Mouse (Mus musculus) R1 (cell line): ENCODE measurements around the gene Dgki.
A peak's percentile ranks its signal among the peaks of the same experiment; 100 is the strongest.

Experiments used
- DNase-seq: peaks from one replicate; pipeline ENCODE4 v3.0.0-alpha.2; 2018; ENCODE audit warnings: low read depth, low spot score

Dgki gene

DNA sequence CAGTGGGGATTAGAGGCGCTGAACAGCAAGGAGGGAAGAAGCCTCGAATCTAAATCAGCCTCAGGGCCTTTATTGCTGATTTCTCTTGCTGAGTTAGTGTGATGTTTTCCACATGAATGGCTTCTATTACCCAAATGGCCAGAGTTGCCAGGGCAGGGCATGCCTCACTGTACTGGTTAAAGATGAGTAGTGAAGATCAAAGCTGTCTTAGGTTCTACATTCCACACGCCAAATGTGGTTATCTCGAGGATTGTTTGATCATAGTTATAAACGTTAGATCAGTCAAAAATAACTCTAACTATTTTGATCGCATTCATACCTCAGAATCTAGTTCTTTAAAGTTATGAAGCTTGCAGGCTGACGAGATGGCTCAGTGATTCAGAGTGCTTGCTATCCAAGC, 59.8 kb downstream of the Dgki start:
- DNase-seq, result no peak

DNA sequence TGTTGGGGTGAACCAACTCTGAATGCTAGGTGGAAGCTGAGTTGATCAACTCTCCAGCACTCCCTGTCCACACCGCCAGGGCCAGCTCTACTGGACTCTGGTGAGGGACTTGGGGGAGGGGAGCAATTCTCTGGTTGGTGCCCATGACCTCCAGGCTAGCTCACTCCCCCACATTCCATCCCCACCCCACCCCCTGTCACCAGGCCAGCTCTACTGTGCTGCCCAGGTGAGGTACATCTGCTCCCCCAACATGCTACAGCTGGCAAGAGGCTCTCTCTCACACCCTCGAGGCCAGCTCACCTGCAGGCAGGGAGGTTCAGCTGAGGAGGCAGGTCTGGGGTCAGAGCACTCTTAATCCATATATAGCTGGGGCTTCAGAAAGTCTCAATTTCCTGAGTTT, 63.1 kb downstream of the Dgki start:
- DNase-seq, result no peak

DNA sequence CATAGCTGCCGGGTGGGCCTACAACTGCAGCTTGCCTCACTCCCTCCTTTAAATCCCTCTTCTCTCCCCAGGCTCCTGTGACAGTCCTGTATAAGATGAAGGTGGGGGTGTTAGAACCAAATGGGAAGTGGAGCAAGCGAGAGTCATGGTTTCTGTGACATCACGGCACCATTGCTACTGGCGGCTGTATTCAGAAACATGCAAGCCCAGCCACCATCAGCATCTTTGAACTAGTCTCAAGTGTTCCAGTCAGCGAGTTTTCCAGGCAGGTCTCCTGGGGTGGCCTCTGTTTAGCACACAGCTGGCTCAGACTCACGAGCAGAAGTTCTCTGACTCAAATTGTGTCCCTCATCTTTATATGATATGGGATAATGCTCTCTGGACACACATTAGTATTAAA, 68.8 kb downstream of the Dgki start:
- no peak for DNase-seq

DNA sequence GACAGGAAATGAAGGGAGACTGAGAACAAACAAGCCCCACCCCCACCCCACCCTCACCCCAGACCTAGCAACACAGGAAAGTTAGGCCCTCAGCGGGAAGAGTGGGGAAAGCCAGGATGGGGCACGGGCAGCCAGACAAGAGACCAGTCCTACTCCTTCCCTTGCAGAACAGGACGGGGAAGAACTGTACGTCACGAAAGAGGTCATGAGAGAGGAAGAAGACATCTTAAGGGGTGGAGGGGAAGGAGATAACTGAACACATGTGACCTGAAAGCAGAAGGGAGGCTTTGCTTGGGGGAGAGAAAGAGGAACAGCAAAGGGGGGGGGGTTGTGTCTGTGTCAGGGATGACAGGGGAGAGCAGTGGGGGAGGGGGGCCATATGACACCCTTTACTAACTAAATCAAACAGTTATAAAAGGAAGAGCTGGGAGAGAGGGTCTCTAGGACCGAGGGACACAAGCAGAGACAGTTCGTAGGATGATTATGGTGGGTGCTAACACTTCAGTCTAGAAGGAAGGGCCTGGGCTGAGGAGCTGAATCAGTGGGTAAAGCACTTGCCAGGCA, 77.0 kb downstream of the Dgki start:
- DNase-seq, result no peak

DNA sequence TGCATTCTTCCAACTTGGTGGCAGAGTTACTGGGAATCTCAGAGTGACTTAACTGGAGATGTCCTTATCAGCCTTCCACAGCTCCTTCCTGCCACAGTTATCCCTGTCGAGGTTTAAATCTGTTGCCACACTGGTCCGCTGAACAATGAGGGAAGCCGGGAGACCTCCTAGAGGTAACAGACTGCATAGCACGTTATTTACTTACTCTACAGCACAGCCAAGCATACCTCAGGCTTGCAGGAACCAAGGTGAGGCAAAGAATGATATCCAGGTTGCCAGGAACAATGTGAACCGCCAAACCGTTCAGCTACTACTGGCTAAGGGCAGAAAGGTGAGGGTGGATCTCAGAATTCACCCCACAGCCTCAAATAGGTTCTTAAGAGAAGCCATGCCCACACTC, 78.0 kb downstream of the Dgki start:
- peak; percentile 57 for DNase-seq

DNA sequence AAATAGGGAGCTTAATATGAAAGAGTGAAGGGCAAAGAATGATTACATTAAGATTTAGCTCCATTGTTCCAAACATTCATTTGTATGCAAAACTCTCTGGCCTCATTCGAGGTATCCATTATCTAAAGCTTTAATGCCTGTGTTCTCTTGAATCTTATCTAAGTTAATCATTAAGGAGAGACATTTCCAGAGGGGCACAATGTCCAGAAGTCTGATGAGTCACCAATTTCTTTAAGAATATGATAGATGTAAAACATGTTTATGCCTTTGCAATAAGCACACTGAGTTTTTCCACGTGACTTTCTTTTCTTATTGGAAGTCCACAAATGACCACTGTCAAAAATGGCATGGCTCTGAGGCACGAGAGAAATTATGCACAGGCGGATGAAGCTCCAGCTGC, 80.9 kb downstream of the Dgki start:
- no peak for DNase-seq

DNA sequence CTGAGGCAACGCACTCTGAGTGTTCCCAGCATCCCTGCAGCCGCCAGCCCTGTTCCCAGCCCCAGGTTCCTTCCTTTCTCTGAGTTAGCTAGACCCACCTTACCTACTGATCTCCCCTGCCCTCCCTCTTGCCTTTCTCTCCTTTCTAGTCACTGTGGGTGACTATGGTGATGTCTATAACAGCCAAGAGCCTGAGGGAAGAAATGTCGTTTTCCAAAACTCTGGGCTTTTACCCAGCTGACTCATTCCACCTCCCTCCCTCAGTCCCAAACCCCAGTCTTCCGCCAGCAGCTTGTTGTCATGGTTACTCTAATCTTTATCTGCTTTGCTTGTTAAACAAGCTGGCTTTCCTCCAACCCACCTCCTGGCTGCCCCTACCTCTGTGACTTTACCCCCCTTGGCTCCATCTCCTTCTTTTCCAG, 83.6 kb downstream of the Dgki start:
- peak; percentile 70 for DNase-seq

DNA sequence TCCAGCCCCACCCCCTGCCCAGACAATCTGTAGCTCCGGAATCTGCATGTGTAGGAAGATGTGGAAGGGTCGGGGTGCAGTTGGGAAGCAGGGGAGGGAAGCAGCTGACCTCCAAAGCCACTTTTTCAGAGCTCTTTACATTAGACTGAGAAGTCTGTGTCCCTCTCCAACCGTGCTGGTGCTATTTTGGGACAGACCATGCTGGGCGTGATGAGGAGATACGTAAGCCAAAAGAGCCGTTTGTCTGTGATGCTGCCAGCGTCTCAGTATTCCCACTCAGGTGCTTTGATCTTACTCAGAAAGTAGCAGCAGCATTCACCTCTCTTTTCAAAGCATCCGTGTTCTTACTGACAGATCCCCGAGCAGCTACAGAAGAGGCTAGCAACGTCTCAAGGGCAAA, 84.3 kb downstream of the Dgki start:
- peak; percentile 18 for DNase-seq

DNA sequence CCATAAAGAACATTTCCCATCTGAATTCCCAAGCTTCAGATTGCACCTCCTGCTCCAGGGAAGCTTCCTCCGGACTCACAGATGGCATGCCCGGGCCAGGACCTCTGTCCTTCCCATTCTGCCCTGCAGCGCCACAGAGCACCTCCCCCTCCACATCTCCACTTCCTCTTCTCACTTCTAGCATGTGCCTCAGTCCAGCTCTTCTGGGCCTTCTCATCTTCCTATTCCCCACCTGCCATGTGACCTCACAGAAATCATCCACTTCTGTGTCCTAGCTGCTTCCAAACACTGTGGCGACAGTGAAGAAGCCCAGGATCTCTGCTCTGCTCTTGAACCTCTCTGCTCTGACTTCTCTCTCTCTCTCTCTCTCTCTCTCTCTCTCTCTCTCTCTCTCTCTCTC, 87.1 kb downstream of the Dgki start:
- DNase-seq, result peak; percentile 41

DNA sequence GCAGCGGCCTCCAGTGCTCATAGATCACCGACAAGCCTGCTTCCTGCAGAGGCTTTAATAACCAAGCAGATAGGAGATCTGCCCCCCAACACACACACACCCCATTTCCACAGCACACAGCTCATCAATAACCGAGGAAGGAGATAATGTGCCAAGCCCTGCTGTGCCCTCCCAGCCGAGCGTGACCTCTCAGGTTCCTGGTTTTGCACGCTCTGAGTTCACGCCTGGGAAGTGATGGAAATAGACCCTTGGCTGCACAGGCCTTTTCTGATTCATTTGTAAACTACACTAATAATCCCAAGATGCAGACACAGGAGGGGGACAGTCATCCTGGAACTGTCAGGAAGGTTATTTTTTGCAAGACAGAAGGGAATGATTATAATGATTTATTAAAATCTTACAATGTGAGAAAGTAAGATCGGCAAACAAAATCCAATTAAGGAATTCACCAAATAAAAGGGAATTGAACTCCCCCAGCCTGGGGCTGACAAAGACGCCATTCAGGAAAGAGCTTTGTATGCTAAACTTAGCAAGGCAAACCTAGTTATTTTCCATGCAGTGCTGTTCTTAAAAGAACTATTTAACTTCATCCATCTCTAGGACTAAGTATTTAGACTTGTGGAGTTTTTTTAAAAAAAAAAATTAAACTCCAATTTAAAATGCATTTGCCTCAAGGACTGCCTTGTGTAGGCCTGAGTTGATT, 88.3 kb downstream of the Dgki start:
- DNase-seq, result no peak

DNA sequence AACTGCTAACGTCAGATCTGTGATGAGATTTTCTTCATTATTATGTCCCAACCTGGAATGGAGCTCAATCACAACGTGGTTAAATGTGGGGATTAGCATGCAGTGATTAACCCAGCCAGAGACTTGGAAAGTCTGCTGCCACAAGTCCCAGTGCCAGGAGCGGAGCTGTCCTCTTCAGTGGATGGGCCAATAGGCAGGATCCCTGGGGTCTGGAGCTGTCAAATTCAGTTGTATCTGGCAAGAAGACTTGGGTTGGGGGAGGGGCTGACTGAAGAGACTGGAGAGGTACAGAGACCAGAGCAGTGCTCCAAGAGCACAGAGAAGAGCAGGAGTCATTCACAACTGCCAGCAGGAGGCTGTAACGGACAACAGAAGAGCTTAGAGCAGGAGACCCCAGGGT, 97.1 kb downstream of the Dgki start:
- DNase-seq, result no peak

DNA sequence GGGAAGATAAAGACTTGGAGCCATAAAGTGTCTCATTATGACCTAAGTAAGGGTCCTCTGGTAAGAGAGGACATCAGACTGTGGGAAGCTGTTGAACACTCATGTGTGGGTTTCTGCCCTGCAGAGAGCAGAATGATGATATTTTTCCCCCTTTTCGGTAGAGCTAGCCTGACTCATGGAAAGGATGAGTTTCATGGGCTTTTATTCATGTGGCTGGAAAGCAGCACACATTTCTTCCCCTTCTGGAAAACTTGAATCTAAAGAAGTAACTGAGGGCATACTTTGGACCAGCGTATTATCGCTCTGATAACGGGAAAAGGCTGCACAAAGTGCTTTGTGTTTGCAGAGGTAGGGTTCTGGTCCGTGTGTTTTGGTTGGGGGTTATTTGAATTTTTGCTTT, 99.1 kb downstream of the Dgki start:
- no peak for DNase-seq

DNA sequence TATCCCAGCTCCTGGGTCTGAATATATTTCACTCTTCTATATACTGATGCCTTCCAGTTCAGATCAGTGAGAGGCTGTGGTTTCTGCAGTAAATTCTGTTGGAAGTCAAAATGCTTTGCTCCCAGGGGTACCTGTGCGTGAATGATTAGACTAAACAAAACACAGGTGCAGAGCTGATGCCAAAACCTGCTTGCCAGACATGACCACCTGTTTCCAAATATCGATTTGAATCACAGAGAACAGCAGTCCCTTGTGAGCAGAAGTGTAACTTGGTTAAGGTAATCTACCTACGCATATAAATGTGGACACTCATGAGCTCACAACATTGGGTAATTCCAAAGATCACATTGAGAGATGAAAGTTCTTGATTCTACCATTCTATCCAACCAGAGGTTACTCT, 100.5 kb downstream of the Dgki start:
- DNase-seq, result no peak

DNA sequence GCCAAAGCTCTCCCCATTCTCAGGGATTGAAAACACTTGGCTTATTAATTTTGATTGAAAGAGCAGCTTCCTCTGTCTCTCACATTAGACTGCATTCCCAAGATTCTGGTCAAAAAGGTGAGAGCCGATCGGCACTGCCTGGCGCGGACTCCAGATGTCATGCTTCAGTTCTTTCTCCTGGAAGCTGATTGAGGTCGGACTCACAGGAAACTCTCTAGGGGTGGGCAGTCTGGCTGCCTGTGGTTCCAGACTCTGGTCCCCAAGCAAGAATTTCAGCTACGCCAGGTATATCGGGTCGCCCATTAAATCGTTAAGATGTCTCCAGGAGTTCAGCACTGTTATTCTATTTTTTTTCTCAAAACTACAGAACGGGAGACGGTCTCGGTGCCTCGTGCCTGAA, 102.2 kb downstream of the Dgki start:
- DNase-seq, result no peak

DNA sequence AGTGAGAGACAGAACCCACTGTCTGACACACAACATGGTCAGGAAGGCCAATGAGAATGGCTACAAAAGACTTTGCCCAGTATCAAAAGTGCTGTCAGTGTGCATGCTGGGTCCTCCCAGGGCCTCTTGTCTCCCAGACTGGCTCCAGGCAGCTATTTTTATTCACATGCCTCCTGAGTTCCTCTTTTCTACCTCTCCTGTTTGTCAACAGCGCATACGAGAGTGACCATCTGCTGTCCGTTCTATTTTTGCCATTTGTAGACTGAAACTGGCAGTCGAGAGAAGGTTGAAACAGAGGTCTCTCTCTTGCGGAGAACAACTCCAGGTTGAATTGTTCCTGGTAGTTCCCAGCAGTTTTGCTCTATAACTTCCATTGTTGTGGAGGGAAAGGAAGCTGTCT, 103.1 kb downstream of the Dgki start:
- DNase-seq, result no peak

DNA sequence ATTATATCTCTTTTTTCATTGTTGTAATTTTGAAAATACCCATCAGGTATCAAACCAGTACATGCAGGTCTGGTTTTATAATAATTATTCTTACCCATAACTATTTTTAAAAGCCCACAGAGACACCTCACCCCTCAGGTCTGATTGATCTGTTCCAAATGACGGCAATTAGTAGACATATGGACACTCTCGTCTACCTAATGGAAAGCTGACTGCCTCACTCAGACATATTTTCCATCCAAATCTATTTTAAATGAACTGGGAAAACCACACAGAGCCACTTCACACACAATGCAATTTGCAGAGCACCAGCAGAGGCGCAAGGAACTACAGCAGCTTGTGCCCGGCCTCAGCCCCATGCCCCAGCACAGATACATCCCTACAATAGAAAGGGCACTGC, 104.2 kb downstream of the Dgki start:
- no peak for DNase-seq

DNA sequence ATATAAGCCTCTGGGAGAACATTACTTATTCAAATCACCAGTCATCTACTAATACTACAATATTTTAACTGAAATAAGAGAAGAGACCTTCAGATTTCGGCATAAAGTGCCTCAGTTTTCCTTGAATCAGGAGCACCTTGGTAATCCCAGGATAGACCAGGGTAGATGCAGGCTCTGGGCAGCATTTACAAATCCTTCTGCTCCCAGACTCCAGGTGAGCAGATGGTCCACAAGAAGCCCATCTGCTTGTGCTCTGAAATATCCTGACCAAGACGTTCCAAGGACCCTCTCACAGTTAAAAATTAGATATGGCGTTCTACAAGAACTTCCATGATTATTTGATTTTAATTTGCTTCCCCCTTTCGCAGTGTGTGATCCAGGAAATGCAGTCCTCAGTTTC, 118.0 kb downstream of the Dgki start:
- DNase-seq, result no peak

DNA sequence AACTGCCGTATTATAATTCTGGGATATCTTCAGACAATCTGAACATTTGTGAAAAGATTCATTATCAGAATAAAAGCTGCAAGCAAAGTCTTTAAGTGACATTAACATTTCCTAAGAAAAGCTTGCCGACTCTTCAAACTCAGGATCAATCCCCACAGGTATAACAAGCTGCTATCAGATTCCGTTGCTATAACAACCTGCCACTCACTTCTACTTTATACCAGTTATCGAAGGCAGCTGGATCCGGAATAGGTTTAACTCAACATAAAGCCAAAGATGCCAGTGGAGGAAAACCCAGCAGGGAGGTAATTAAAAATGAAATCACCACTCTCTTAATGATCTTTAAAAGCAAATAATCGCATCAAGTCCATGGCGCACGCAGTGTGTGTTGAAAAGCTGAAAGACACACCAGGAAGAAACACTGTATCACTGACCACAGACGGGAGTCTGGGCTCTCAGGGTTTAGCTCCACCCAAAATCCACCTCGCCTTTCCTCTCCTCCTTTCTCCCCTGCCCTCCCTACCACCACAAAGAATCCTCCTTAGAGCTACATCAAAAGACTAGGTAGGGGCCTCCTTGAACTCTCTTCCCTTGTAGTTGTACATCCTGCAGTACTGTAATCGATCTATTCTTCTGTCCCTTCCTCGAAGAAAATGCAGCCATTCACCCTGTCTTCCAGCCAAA, 128.7 kb downstream of the Dgki start:
- DNase-seq, result no peak

DNA sequence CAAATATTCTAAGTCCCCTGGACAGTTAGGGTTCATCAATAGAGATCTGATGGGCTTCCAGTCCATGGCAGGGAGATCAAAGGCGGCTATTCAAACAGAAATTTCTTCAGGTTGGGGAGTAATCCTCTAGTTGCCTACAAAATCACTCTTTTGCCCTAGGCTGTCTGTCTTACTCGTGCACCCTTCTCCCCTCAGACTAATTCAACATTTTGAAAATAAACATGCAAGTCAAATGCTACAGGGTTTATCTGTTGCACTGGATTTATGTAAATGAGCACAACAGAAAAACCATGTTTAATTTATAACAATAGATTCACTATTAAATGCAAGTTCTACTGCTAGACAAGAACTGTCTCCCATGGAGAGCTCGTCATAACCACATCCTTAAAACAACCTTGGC, 141.1 kb downstream of the Dgki start:
- no peak for DNase-seq

DNA sequence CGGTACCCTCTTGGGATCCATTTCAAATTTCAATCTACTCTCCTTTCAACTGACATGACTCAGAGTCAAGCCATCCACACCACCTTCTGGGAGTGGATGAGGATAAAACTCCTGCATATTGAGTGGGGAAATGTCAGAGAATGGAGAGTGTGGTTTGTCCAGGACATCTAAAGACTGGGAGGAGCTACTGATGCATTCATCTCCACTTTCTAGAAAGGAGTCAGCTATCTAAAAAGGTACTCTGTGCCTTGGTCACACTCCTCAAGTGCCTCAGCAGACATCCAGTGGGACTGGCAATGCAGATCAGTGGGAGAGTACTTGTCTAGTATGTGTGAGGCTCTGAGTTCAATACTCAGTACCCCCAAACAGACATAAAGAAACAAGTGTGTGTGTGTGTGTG, 145.9 kb downstream of the Dgki start:
- DNase-seq, result peak; percentile 73

DNA sequence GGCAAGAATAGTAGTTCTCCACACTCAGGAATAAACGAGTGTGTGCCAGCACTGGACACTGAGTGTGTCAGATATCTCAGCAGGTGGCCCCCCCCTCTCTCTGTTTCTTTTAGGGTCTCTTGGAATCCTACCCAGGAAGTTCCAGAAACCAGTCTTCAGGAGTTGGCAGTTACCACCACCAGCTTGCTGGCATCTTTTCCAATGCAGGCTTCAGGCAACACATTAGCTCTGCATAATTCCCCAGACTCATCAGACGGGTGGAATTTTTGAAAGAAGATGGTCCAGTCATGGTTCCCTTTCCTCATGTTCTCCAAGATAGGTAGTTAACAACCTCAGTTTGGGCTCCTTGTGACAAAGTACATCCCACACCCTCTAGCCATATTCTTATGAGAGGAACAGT, 149.5 kb downstream of the Dgki start:
- no peak for DNase-seq

DNA sequence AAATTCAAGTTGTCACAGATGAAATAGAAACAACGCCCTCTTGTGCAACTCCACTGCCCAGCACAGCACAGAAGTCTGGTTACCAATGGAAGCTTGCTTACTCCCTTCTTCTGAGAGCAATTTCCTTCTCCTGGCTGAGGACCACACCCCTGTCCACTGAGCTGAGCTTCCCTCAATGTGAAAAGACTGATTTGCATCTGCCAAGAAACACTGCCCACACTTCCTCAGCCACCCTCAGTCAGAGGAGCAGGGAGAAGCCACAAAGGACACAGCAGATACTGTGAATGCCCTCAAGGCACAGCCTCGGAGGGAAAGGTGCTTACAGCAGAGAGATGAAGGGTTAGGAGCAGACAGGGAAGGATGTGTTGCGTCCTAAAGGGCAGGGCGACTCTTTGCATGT, 149.9 kb downstream of the Dgki start:
- DNase-seq, result peak; percentile 44

DNA sequence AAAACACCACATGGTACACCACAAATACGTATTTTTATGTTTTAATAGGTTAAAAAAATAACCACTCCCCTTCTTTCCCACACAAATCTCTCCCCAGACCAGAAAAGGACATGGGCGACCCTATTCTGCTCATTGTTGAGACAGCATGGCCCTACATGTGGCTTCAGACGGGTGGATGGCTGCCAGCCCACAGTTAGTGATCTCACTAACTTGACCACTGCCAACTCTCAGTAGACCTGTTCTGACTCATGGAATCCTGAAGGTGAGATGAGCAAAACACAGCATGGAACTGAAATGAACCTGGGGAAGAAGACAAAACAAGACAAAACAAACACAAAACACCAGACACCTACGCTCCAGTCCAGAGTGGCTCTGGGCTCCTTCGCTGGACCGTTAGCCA, 150.8 kb downstream of the Dgki start:
- no peak for DNase-seq
